Mouse (Mus musculus) left cerebral cortex, postnatal 36 days (tissue): Measurements from ENCODE around the gene Pdhx. TPM values are rescaled to one million over a fixed set of nuclear protein-coding genes. Genes with fewer than 3 reads are reported as not detected.

Source experiments
- DNase-seq, 2 experiments: peaks; one replicate each; pipeline ENCODE4 v3.0.0; 2021 to 2022; ENCODE audit warnings: low spot score in 2 of 2, mixed read lengths in 1 of 2
- intact Hi-C: fragments of 180-260 bp; cut with DNase I; formaldehyde crosslinking; loops from one replicate; pipeline ENCODE4 v1.15.1; 2025
- total RNA-seq, 2 experiments: library from RNA; stranded (reverse); gene quantifications; 2 replicates each; pipeline ENCODE4 v1.2.3; 2021

Pdhx gene
- total RNA-seq, 2 experiments from 2014 or later, result 53.3 to 54.1 TPM

DNA sequence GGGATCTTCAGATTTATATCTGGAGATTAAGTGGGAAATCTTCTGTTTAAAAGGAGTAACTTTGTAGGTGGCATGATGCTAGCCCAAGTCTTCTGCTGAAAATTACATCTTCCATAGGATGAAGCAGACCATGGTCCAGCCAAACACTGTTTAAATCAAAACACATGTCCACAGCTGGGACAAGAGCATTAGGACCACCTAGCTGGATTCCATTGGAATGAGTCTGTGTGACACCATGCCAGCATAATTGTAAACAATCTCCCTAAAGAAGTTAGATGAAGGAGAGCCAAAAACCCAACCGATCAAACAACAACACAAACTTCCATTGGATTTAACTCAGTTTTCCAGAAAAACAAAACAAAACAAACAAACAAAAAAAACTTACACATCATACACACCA, 75.4 kb downstream of the Pdhx start:
- intact Hi-C loops, result no loop called here

DNA sequence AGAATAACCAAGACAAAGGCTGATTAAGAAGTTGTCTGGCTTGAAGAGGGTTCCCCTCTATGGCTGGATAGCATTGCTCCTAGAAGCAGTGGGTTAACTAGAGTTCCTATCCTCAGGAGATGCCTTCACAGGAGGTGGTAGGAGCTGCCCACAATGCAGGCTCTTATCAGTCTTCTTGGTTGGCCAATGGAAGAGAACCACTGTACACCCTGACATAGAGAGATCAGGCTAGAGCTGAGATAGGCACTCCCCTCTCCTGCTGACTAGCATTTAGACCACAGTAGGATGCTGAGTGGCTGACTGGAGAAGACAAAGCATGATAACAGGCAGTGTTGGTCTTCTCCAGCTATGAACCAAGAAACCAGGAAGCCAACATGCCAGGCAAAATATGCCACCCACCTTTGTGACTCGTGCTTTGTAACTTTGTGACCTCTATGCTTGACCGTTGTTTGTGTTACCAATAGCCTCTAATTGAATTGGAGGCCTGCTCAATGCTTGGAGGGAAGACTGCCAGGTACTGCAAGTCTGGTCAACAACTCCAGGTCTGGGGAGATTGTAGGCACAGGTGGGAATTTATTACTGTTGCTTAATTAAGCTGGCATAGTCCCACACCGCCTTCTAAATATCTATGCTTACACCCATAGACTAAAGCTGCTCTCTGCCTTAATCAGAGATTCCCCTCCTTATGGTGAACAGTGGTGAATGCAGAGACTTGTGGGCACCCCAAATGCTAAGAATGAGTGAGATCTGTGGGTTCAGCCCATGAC, 79.3 kb downstream of the Pdhx start:
- intact Hi-C loops, result no loop called here
- DNase-seq, result no peak

More for the DNA sequence above, 75.4 kb downstream of the Pdhx start:
- no peak for DNase-seq

DNA sequence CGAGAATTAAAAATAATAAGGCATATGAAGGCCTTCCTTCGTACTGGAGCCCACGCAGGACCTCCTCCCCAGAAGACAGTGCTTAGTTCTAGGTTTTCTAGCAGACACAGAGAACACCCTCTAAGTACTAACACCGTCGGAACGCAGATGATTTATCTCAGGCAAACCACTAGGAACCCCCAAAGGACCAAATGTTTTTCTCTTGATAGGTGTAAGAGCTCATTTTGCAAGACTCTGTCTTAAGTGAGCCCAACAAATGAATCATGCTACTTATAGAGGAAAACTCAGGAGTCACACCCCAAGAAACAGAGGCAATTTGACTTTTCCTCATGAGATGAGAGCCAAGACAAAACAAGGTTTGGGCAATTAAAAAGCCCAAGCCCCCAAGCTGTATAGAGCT, 80.9 kb downstream of the Pdhx start:
- intact Hi-C loops, result no loop called here
- no peak for DNase-seq

DNA sequence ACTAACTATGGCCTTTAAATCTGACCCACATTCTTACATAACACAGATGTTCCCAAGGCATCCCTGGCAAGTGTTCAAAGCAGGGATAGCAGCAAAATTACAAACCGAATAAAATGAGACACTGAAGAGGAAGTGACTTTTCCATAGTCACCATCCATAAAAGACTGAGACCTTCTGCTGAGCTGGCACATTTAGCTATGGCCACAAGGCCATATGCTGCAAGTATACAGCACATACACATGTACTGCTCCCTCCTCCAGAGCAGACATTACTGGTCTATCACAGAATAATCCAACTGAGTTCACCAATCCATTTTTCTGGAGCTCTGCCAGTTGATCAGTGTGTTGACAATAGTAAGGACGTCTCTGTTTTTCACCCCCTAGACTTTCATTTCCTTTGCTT, 83.0 kb downstream of the Pdhx start:
- intact Hi-C loops, result no loop called here
- DNase-seq, result peak; percentile 26 to 46

DNA sequence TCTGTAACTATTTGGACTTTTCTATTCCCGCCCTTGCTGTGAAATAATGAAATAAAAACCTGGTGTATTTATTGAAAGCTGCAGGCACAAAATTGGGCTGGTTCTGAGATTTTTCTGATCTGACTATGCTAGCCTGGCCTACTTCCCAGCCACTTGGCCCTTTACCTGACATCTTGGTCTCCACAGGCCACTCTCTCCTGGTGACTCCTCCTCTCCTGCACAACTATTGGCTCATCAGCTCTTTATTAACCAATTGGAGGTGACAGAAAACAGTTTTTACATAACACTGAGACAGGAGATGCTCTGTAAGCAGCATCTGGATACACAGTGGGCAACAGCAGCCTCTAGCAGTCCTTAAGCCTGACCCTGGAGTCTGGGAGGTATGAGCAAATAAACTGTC, 83.9 kb downstream of the Pdhx start:
- intact Hi-C loops, result no loop called here
- no peak for DNase-seq

DNA sequence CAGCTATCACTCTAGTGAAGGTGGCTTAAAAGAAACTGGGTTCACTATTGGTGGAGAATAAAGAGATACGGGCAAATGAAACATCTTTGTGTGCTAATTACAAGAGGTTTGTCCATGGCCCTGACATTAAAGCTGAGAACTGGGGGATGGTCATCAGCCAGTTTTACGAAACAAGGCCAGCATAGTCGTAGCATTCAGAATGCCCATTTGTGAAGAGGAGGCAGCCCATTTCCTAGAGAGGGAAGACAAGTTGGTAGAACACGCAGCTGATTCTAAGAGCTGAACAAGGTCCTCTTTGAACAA, 85.7 kb downstream of the Pdhx start:
- DNase-seq, result no peak
- intact Hi-C loops, result no loop called here

DNA sequence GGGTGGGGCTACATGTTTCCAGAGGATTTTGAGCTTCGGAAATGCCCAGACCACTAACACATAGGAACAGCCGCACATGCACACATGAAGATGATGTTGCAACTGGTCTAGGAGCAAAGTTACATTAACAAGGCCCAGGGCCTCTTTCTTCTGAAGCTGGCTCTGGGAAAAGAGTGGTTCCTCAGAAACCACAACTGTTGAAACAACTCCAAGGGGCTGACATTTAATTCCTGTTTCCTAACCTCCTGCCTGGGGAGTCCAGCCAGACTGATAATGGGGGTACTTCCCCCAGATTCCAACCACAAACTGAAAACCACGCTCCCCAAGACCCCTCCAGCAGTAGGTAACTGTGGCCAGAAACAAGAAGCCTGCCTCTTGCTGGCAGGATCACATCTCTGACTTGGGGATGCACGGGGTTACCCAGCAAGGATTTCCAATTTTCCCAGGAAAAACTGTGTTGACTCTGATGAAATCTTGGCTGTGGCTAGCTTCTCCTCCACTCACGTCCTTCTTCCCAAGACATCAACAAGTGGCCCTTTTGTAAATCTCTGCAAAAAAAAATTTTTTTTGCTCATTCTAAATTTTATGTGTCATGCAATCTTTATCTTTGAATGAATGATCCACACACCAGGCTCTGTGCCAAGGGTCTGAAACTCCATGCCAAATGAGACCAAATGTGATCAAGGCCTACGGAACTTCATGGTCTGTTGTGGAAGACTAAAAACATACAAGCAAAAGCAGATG, 86.2 kb downstream of the Pdhx start:
- intact Hi-C loops, result no loop called here
- no peak for DNase-seq

DNA sequence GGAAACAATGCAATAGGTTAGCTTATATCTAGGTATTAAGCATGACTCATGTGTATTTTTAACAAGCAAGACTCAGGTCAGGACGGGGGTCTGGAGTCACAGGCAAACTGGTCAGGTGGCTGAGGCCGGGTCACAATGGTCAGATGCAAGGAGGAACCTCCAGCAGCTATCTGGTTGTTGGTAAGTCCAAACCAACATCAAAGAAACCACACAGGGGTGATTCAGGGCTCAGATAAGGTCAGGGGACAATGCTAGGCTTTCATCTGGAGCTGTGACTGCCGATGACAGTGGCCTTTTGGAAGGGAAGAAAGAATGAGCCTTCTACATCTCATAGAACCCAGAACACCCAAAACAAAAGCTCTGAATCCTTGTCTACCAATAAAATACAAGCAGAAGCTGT, 86.9 kb downstream of the Pdhx start:
- DNase-seq, result no peak
- intact Hi-C loops, result no loop called here

DNA sequence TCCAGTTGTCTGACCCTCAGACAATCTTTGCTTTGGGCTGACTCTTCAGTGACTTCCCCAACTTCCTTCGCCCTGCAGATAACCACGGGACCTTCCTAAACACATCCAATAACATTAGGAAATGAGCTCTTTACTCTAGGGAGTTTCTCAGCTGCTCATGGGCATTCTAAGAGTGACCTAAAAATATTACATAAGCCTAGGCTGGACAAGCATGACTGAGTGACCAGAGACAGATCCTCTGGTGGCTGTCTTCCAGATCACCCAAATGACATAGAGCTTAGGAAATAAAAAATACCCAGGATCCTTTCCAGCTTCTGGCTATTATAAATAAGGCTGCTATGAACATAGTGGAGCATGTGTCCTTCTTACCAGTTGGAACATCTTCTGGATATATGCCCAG, 90.5 kb downstream of the Pdhx start:
- no peak for DNase-seq

DNA sequence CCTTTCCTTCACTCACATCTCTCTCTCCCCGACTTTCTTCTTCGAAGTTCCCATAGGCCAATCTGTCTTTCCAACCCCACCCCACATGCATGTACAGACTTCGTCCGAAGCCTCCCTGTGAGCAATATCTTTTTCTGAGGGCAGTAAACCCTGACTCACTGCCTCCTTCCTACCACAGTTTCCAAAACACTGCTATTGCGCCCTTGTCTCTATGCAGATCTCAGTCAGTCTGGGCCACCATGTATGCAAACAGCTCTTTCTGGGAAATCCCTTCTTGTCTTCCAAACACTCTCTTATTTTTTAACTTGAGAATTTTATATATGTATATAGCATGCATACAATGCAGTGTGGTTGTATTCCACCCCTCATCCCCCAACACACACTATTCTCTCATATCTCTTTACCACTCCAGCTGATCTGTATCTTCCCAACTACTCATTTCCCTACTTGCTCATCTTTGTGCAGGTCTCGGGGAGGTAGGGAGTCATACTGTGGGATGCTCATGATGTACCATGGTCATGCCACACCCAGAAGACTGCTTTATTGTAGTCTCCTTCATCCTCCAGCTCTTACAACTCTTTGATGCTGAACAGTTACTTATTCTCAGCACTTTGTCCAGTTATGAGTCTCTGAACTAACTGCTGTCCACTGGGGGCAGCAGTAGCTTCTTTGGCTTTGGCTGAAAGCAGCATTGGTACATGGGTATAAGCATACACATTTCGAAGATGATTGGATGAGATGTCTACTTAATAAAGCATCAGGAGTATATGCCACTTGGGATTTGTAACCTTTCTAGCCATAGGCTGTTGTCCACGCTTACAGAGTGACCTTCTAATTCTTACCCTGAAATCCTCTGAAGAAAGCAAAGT, 91.6 kb downstream of the Pdhx start:
- no peak for DNase-seq
- intact Hi-C loops, result no loop called here

More for the DNA sequence above, 90.5 kb downstream of the Pdhx start:
- intact Hi-C loops, result no loop called here

DNA sequence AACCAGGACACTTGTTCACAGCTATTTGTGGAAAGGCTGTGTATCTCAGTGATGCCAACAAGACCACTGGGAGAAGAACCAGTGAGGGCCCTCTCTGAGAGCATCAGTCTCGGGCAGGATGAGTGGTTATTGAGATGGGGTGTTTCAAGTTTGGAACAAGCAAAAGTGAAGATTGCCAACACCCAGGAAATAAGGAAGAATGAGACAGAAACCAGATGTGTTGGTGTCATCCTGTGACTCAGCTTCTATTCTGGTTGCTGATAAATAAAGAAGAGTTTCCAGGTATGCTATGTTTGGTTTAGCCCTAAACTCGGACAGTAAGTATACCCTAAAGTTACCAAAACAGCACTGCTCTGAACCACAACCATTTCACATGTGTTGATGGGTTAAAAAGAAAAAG, 92.4 kb downstream of the Pdhx start:
- intact Hi-C loops, result no loop called here
- DNase-seq, result no peak

DNA sequence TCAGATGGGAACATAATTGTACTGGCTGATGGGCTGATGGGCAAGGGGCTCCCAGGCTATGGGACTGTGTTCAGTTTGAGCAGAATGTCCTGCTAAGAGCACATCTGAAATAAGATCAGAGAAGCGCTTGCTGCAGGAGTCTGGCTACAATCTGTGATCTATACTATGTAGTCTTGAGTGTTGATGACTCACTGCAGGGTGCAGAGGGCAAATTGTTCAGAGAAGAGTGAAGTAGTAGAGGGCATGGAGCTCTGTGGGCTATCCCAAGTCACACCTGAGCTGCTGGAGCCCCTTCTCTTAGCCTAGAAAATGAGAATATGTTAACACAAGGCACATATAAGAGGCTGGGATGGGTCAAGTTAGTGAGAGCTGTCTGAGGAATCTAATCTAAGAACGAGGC, 93.8 kb downstream of the Pdhx start:
- DNase-seq, result no peak
- intact Hi-C loops, result no loop called here

DNA sequence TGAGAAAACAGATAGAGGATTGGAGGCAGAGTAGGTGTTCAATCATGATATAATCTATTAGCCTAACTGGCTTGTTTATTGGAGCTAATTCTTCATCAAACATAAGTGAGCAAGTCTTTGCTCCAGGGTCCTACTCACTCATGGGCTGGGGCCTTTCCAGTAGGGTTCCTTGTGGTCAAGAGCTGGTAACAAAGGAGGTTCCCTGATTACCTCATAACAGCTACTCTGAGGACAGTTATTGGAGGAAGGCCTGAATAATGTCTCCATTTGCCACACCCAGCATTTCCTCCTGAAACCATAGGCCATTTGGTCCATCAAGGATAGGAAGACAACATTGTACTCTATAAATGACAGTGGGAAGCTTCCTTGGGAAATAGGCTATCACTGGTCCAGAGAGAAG, 94.2 kb downstream of the Pdhx start:
- DNase-seq, result no peak
- intact Hi-C loops, result no loop called here

DNA sequence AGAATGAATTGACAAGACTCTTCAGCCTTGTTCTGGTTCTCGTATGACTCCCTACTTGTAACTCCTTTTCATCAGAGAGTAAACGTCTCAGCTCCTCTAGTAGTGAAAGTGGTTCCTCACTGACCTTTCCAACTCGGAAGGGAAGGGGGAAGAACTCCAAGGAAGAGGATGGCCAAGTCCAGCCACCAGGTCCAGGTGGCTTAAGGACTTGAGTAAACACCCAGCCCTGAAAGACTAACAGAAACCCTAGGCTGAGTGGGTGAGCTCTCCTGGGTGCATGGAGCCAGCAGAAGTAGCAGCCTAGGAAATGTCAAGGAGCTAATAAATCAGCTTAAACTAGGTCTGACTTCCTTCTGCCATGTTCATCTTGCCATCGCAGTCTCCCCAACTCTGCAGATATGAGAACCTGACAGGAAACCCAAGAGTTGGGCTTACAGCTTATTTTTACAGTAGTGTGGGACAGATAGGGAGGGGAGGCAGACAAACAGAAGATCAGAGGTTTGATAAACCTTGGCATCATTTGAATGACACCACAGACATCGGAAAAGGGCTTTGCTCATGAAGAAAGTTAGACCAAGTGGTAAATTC, 97.9 kb downstream of the Pdhx start:
- intact Hi-C loops, result no loop called here
- DNase-seq, result no peak

DNA sequence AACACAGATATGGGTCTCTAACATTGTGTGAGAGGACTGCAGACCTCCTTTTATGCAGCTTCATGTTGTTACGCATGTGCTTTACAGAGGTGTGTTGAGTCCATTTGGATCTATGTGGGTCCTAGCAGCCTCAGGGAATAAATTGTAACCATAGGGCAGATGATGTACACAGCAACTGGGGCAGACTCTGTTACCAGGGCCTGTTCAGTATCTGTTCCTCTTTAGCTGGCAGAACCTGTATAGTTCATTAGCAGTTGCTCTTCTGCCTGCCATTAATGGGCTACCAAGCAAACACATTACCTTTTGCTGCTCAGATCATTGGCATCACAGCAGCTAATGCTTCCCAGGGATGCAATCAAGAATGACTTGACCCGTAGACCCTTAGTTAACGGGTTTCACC, 100.2 kb downstream of the Pdhx start:
- no peak for DNase-seq
- intact Hi-C loops, result no loop called here

DNA sequence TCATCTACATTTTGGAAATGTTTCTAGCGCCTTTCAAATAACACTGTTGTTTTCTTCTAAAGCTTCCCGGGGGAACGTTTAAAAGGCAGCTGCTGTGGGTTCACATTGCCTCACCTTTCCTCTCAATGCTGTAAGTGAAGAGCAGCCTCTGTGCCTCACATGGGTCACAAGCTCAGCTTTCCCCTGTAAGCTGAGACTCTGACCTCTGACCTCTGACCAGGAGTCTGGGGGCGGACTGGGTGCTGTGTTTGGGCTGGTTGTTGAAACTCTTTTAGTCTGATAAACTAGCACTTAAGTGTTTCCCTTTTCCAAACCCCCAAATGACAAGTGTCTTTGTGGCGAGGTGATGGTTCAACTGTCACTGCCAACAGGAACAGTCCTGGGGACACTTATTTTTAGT, 100.7 kb downstream of the Pdhx start:
- DNase-seq, result no peak

DNA sequence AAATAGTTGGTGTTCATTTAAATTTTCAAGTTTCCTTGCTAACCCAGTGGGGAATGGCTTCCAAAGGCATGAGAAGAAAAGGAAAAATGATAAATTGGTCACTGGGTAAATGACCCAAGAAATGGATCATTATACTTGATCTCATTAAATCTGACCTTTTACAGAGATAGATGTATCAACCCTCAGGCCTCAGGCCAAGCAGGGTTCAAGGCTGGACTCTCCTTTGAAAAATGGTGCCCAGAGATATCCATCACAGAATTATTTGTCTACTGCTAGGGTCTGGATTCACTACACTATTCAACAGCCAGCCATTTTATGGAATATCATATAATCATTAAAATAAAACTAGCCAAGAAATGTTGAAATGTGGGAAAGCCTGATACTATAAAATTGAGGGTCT, 101.4 kb downstream of the Pdhx start:
- DNase-seq, result no peak
- intact Hi-C loops, result no loop called here

More for the DNA sequence above, 100.7 kb downstream of the Pdhx start:
- intact Hi-C loops, result no loop called here
